Mouse (Mus musculus) ES-Bruce4 (cell line): Measurements from ENCODE around the gene Krt222. TPM values are rescaled to one million over a fixed set of nuclear protein-coding genes. Genes with fewer than 3 reads are reported as not detected.

Source experiments
- H3K27ac ChIP-seq: 2 replicates; pipeline ENCODE4 v1.5.1; 2012; ENCODE audit warnings: low read length, inconsistent platforms; ENCODE audit not compliant: insufficient read depth
- H3K27me3 ChIP-seq: 2 replicates; pipeline ENCODE4 v1.6.1; 2012; ENCODE audit warnings: mild to moderate bottlenecking, low read length, inconsistent platforms; ENCODE audit not compliant: control insufficient read depth, poor library complexity, insufficient read depth, severe bottlenecking
- H3K36me3 ChIP-seq: 2 replicates; pipeline ENCODE4 v1.6.1; 2012; ENCODE audit warnings: inconsistent platforms, mild to moderate bottlenecking, low read length, moderate library complexity; ENCODE audit not compliant: control insufficient read depth, poor library complexity, insufficient read depth, severe bottlenecking
- H3K4me1 ChIP-seq: one replicate; pipeline ENCODE4 v1.8.1; 2011; ENCODE audit warnings: low read length; ENCODE audit not compliant: control insufficient read depth, insufficient read depth
- H3K4me3 ChIP-seq: 2 replicates; pipeline ENCODE4 v1.5.1; 2011; ENCODE audit warnings: low read depth, mild to moderate bottlenecking, low read length
- H3K9ac ChIP-seq: 2 replicates; pipeline ENCODE4 v1.6.1; 2012; ENCODE audit warnings: low read depth, mild to moderate bottlenecking, inconsistent platforms; ENCODE audit not compliant: poor library complexity, severe bottlenecking
- H3K9me3 ChIP-seq: replicated peaks from 2 replicates; pipeline ENCODE4 v1.6.1; 2012; ENCODE audit warnings: mild to moderate bottlenecking, low read length, inconsistent platforms; ENCODE audit not compliant: control insufficient read depth, poor library complexity, insufficient read depth, severe bottlenecking
- CTCF ChIP-seq: IDR thresholded peaks from one replicate; pipeline ENCODE4 v1.8.1; 2011; ENCODE audit warnings: low read depth, low read length
- EP300 ChIP-seq: IDR thresholded peaks from 2 replicates; pipeline ENCODE4 v1.6.1; 2011; ENCODE audit warnings: low read depth, low read length; ENCODE audit not compliant: insufficient read depth
- POLR2A ChIP-seq: IDR thresholded peaks from one replicate; pipeline ENCODE4 v1.8.1; 2011; ENCODE audit warnings: low read length; ENCODE audit not compliant: insufficient read depth
- polyA plus RNA-seq: library from polyadenylated mRNA; stranded (reverse); fragments of >200 nt; gene quantifications from 2 replicates; pipeline ENCODE4 v1.2.4, GENCODE M21; 2011; ENCODE audit warnings: low read depth; ENCODE audit not compliant: missing spikeins, insufficient read depth, insufficient read length

The Krt222 gene
- polyA plus RNA-seq, 1 experiment, result 0.19 TPM

DNA sequence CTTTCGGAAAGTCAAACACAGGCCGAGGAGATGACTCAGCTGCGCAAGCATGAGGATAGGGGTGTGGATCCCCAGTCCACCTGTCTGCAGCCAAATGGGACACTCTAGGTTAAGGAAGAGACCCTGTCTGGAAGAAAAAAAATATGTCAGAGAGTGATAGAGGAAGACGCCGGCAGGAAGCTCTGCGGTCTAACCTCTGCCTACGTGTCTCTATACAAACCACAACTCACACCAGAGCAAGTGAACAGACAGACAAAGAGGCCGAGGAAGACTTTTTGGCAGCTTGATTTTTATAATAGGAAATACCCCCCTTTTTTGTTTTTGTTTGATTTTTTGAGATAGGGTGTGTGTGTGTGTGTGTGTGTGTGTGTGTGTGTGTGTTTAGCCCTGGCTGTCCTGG, 11.4 kb upstream of the Krt222 start:
- no peak overlapping the region for H3K27ac ChIP-seq
- H3K4me1 ChIP-seq, result no peaks in the 10 kb centered on the region
- no peaks in the 10 kb centered on the region for H3K9me3 ChIP-seq
- TF ChIP-seq EP300, result no peak
- H3K4me3 ChIP-seq, result no peak overlapping the region
- no peaks in the 10 kb centered on the region for H3K27me3 ChIP-seq
- H3K36me3 ChIP-seq, result no peaks in the 10 kb centered on the region
- H3K9ac ChIP-seq, result no peak overlapping the region

- H3K27me3 ChIP-seq, result no peaks in the 10 kb centered on the region
- no peak overlapping the region for H3K27ac ChIP-seq
- no peak for TF ChIP-seq POLR2A
- no peak overlapping the region for H3K9ac ChIP-seq
- H3K9me3 ChIP-seq, result no peaks in the 10 kb centered on the region
- H3K36me3 ChIP-seq, result no peaks in the 10 kb centered on the region
- no peaks in the 10 kb centered on the region for H3K4me1 ChIP-seq
- no peak overlapping the region for H3K4me3 ChIP-seq
Measured at GRCm38 (mm10) chr11:99253893-99254292, 10.0 kb upstream of the Krt222 start.

DNA sequence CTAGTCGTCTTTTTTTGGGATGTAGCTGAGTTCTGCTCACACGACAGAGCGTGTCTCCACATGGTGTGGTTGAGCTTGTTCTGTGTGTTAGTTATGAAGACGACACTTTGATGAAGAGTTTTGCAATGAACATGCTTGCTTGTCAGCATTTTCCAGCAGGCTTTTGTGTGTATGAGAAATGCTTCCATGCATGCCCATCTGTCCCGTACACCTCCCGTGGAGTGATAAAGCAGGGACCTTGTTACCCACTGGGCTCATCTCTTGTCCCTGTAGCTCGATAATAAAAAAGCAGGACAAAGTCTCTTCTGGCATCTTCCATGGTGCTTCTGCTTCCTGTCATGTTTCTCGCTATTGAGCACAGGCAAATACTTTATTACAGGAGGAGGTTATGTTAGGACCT, 8.8 kb upstream of the Krt222 start:
- Histone ChIP-seq H3K4me1 (no peaks in the 10 kb centered on the region), H3K9me3 (no peaks in the 10 kb centered on the region), H3K9ac (no peak overlapping the region), H3K27me3 (no peaks in the 10 kb centered on the region), H3K27ac (no peak overlapping the region), H3K36me3 (no peaks in the 10 kb centered on the region), H3K4me3 (no peak overlapping the region)
- no peak for TF ChIP-seq EP300
- TF ChIP-seq CTCF, result no peak
- TF ChIP-seq POLR2A, result no peak

DNA sequence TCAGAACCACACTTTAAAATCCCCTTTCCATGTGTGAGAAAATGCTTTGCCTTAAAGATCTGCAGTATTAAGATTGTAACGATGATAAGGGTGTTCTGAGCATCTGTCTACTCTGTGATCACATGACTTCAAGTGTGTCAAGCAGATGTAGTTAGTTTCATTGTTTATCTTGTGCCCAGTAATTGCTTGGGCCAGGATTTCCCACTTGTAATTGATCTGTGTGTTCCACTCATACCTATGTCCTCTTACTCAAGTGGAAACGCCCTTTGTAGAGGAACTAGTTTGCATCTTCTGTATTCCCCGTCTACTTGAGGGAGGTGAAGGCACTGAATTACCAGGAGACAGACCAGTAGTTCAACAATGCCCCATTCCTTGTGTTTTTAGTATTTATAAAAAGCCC, 6.8 kb upstream of the Krt222 start:
- Histone ChIP-seq H3K4me3 (no peak overlapping the region), H3K36me3 (no peaks in the 10 kb centered on the region), H3K9me3 (no peaks in the 10 kb centered on the region), H3K27me3 (no peaks in the 10 kb centered on the region), H3K27ac (no peak overlapping the region), H3K9ac (no peak overlapping the region), H3K4me1 (no peaks in the 10 kb centered on the region)
- TF ChIP-seq POLR2A, result no peak
- TF ChIP-seq CTCF, result no peak
- TF ChIP-seq EP300, result no peak

GRCm38 (mm10) chr11:99250241-99250640, 6.4 kb upstream of the Krt222 start:
- Histone ChIP-seq H3K4me1 (no peaks in the 10 kb centered on the region), H3K27ac (no peak overlapping the region), H3K4me3 (no peak overlapping the region), H3K27me3 (no peaks in the 10 kb centered on the region), H3K9me3 (no peaks in the 10 kb centered on the region), H3K9ac (no peak overlapping the region), H3K36me3 (no peaks in the 10 kb centered on the region)
- TF ChIP-seq POLR2A, result no peak
- TF ChIP-seq EP300, result no peak
- TF ChIP-seq CTCF, result no peak

GRCm38 (mm10) chr11:99249115-99249514, 5.2 kb upstream of the Krt222 start:
- no peaks in the 10 kb centered on the region for H3K9me3 ChIP-seq
- H3K36me3 ChIP-seq, result no peaks in the 10 kb centered on the region
- no peaks in the 10 kb centered on the region for H3K4me1 ChIP-seq
- H3K27me3 ChIP-seq, result no peaks in the 10 kb centered on the region
- no peak overlapping the region for H3K27ac ChIP-seq
- TF ChIP-seq EP300 (no peak), CTCF (peak; percentile 64)
- no peak overlapping the region for H3K9ac ChIP-seq
- no peak overlapping the region for H3K4me3 ChIP-seq
